Mouse (Mus musculus) lung, postnatal 10 days (tissue): Measurements from ENCODE around the gene Trpt1.
A peak's percentile ranks its signal among the peaks of the same experiment; 100 is the strongest.

Experiments
- DNase-seq: peaks from one replicate; pipeline ENCODE4 v3.0.0; 2021

Trpt1 gene

GRCm38 (mm10) chr19:6996006-6996405, at the start of gene Trpt1, which contains the start of gene Nudt22:
Trpt1 (plus strand) TSS chr19:6996131.
Nudt22 (minus strand) TSS chr19:6996117.
- DNase-seq: peak; percentile 95

GRCm38 (mm10) chr19:6947742-6948141, 48.2 kb upstream of the Trpt1 start:
- no peak for DNase-seq

- DNase-seq: no peak
Measured at GRCm38 (mm10) chr19:6948186-6948585, 47.7 kb upstream of the Trpt1 start.

- DNase-seq: no peak
Measured at GRCm38 (mm10) chr19:6949532-6949931, 46.4 kb upstream of the Trpt1 start.

GRCm38 (mm10) chr19:6949951-6950350, 46.0 kb upstream of the Trpt1 start:
- DNase-seq: no peak

- DNase-seq: peak; percentile 59
Measured at GRCm38 (mm10) chr19:6950613-6951153, 45.2 kb upstream of the Trpt1 start.

- DNase-seq: peak; percentile 98
Measured at GRCm38 (mm10) chr19:6951381-6951968, 44.5 kb upstream of the Trpt1 start.

GRCm38 (mm10) chr19:6951994-6952711, 43.8 kb upstream of the Trpt1 start:
- DNase-seq: peak; percentile 94

- DNase-seq: peak; percentile 87
Measured at GRCm38 (mm10) chr19:6952712-6953037, 43.3 kb upstream of the Trpt1 start.

- peak; percentile 79 for DNase-seq
Measured at GRCm38 (mm10) chr19:6954046-6954445, 41.9 kb upstream of the Trpt1 start.

- no peak for DNase-seq
Measured at GRCm38 (mm10) chr19:6955424-6955823, 40.5 kb upstream of the Trpt1 start.

GRCm38 (mm10) chr19:6956461-6956860, 39.5 kb upstream of the Trpt1 start:
- no peak for DNase-seq

- peak; percentile 70 for DNase-seq
Measured at GRCm38 (mm10) chr19:6968491-6969271, 27.2 kb upstream of the Trpt1 start.

GRCm38 (mm10) chr19:6969291-6969664, 26.7 kb upstream of the Trpt1 start:
- no peak for DNase-seq

- DNase-seq: peak; percentile 75
Measured at GRCm38 (mm10) chr19:6969665-6970381, 26.1 kb upstream of the Trpt1 start.

GRCm38 (mm10) chr19:6970460-6971085, 25.4 kb upstream of the Trpt1 start:
- no peak for DNase-seq

- no peak for DNase-seq
Measured at GRCm38 (mm10) chr19:6971644-6972043, 24.3 kb upstream of the Trpt1 start.

- no peak for DNase-seq
Measured at GRCm38 (mm10) chr19:6972247-6972917, 23.5 kb upstream of the Trpt1 start.

- DNase-seq: no peak
Measured at GRCm38 (mm10) chr19:6973581-6974190, 22.2 kb upstream of the Trpt1 start.

GRCm38 (mm10) chr19:6974211-6975205, 21.4 kb upstream of the Trpt1 start, which contains the start of gene Ppp1r14b:
Ppp1r14b (plus strand) TSS chr19:6974968.
- peak; percentile 94 for DNase-seq
